19 mouse cellular contexts compared by ENCODE assay signal in the genomic region with DNA sequence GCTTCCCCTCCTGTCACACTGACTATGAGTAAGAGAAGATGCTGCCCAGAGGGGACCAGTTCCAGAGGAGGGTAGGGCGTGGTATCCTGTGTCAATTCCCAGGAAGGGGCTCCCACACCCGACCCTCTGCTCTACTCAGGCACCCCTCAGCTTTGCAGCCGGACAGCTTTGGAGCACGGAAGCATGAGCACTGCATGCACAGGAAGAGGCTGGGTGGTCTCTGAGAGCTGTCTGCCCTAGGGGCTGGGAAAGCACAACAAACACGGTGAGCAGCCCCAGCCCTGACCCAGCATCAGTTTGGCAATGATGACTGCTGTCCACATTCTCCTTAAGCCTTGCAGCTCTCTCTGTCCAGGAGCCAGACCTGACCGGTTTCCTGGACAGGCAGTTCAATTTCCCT. TPM values are rescaled to one million over a fixed set of nuclear protein-coding genes. Genes with fewer than 3 reads are reported as not detected.
A peak's percentile ranks its signal among the peaks of the same experiment; 100 is the strongest.
DNase-seq lines count a peak whose midpoint lies in the region; ATAC-seq lines count a peak whose summit lies in the region.
"Had no signal": no experiment of that assay in that cellular context is flagged by ENCODE, and none has a peak within 500 bp of the region (broad histone marks: within the 10 kb centered on the region; RNA-seq: fewer than 3 reads in every experiment).

No protein-coding gene starts in this region.

- H3K27me3 ChIP-seq in intestine, embryonic 14.5 days (replicated peaks; ENCODE audit: control insufficient read depth, insufficient read depth, low read length), result no peaks in the 10 kb centered on the region
- H3K27me3 ChIP-seq in intestine, embryonic 16.5 days (replicated peaks; ENCODE audit: control insufficient read depth, insufficient read depth, low read length), result no peaks in the 10 kb centered on the region
- H3K27me3 ChIP-seq in lung, embryonic 15.5 days, result peaks cover 3% of the 10 kb centered on the region; the same call in 1 of the 2 replicates
- H3K27me3 ChIP-seq in embryonic facial prominence, embryonic 14.5 days (replicated peaks; ENCODE audit: control insufficient read depth, insufficient read depth, low read length), result peaks cover 3% of the 10 kb centered on the region; the same call in 1 of the 2 replicates

- H3K9ac ChIP-seq in intestine, embryonic 14.5 days (ENCODE audit: low read length), result no peak overlapping the region
- no peak overlapping the region for H3K9ac ChIP-seq in intestine, embryonic 16.5 days (ENCODE audit: low read depth, low read length)
- H3K9ac ChIP-seq in lung, embryonic 15.5 days, result no peak overlapping the region
- no peak overlapping the region for H3K9ac ChIP-seq in embryonic facial prominence, embryonic 14.5 days (ENCODE audit: low read depth, low read length)
- H3K9ac ChIP-seq: forebrain, embryonic 12.5 days; hindbrain, embryonic 15.5 days; limb, embryonic 15.5 days; liver, embryonic 15.5 days had no signal

- 44% methylated on average over 6 of the region's 6 CpGs for WGBS in intestine, embryonic 14.5 days
- 43% methylated on average over 6 of the region's 6 CpGs for WGBS in intestine, embryonic 16.5 days
- WGBS in lung, embryonic 15.5 days, result 40% methylated on average over 6 of the region's 6 CpGs
- 41% methylated on average over 5 of the region's 6 CpGs for WGBS in embryonic facial prominence, embryonic 14.5 days

- 0 out of 2 replicates have a peak overlapping the region, but pooled peaks have one; percentile 9 for H3K27ac ChIP-seq in intestine, embryonic 14.5 days (ENCODE audit: low read depth)
- H3K27ac ChIP-seq in intestine, embryonic 16.5 days (ENCODE audit: low read length), result no peak overlapping the region
- H3K27ac ChIP-seq in lung, embryonic 15.5 days, result peak overlapping the region; percentile 52
- H3K27ac ChIP-seq in embryonic facial prominence, embryonic 14.5 days (replicated peaks; ENCODE audit: low read depth, low read length), result 0 out of 2 replicates have a peak overlapping the region, but pooled peaks have one; percentile 2
- H3K27ac ChIP-seq: forebrain, embryonic 12.5 days; gastrocnemius, adult 2 months; hindbrain, embryonic 15.5 days; layer of hippocampus, adult 2 months; limb, embryonic 15.5 days; liver, embryonic 15.5 days; stomach, postnatal 0 days had no signal

- no peak for ATAC-seq in intestine, embryonic 14.5 days (replicated peaks; ENCODE audit: low FRiP score, low TSS enrichment, low read depth)
- no peak for ATAC-seq in intestine, embryonic 16.5 days
- no peak for ATAC-seq in lung, embryonic 15.5 days (ENCODE audit: borderline replicate concordance, extremely low read depth, low FRiP score, low TSS enrichment)
- ATAC-seq in embryonic facial prominence, embryonic 14.5 days (ENCODE audit: low read depth), result no peak

- no peak overlapping the region for H3K4me3 ChIP-seq in intestine, embryonic 14.5 days (ENCODE audit: low read depth, low read length)
- H3K4me3 ChIP-seq in intestine, embryonic 16.5 days (ENCODE audit: low read length), result no peak overlapping the region
- H3K4me3 ChIP-seq in lung, embryonic 15.5 days, result no peak overlapping the region
- no peak overlapping the region for H3K4me3 ChIP-seq in embryonic facial prominence, embryonic 14.5 days (ENCODE audit: low read depth, low read length)
- H3K4me3 ChIP-seq: forebrain, embryonic 12.5 days; gastrocnemius, adult 2 months; hindbrain, embryonic 15.5 days; layer of hippocampus, adult 2 months; limb, embryonic 15.5 days; liver, embryonic 15.5 days had no signal

- peaks cover 32% of the 10 kb centered on the region for H3K4me1 ChIP-seq in intestine, embryonic 14.5 days (replicated peaks; ENCODE audit: control insufficient read depth, insufficient read depth, low read length)
- peaks cover 17% of the 10 kb centered on the region for H3K4me1 ChIP-seq in intestine, embryonic 16.5 days (ENCODE audit: control insufficient read depth, insufficient read depth, low read length)
- peaks cover 78% of the 10 kb centered on the region for H3K4me1 ChIP-seq in lung, embryonic 15.5 days
- H3K4me1 ChIP-seq in embryonic facial prominence, embryonic 14.5 days (ENCODE audit: control insufficient read depth, insufficient read depth, low read length), result peaks cover 31% of the 10 kb centered on the region

- peak; percentile 28 for DNase-seq in embryo, embryonic 10 days (ENCODE audit: low spot score)
- no peak for DNase-seq in embryo, embryonic 11 days
- no peak for DNase-seq in intestine, embryonic 14.5 days (ENCODE audit: low spot score)
- no peak for DNase-seq in lung, postnatal 36 days
- DNase-seq in embryonic facial prominence, embryonic 14.5 days (ENCODE audit: low spot score), result no peak
- DNase-seq in right cerebral cortex, postnatal 10 days (ENCODE audit: low spot score in 2 of 2), result no peak
- DNase-seq: cerebellum, adult 8-10 months; gastrocnemius, adult 2 months; kidney, adult 8-10 months; layer of hippocampus, postnatal 36 days had no signal

- H3K36me3 ChIP-seq in intestine, embryonic 14.5 days (ENCODE audit: control insufficient read depth, insufficient read depth, low read length), result no peaks in the 10 kb centered on the region
- no peaks in the 10 kb centered on the region for H3K36me3 ChIP-seq in intestine, embryonic 16.5 days (ENCODE audit: control insufficient read depth, insufficient read depth, low read length)
- H3K36me3 ChIP-seq in lung, embryonic 15.5 days, result no peaks in the 10 kb centered on the region; the same call in 1 of the 2 replicates
- no peaks in the 10 kb centered on the region for H3K36me3 ChIP-seq in embryonic facial prominence, embryonic 14.5 days (ENCODE audit: control insufficient read depth, insufficient read depth, low read length)
- H3K36me3 ChIP-seq: forebrain, embryonic 12.5 days; hindbrain, embryonic 15.5 days; limb, embryonic 15.5 days; liver, embryonic 15.5 days had no signal

- H3K4me2 ChIP-seq in intestine, embryonic 14.5 days (ENCODE audit: low read length), result no peak overlapping the region
- H3K4me2 ChIP-seq in intestine, embryonic 16.5 days (ENCODE audit: low read depth, low read length), result no peak overlapping the region
- H3K4me2 ChIP-seq in lung, embryonic 15.5 days, result no peak overlapping the region
- no peak overlapping the region for H3K4me2 ChIP-seq in embryonic facial prominence, embryonic 14.5 days (ENCODE audit: low read depth, low read length)
- H3K4me2 ChIP-seq: forebrain, embryonic 12.5 days; hindbrain, embryonic 15.5 days; limb, embryonic 15.5 days; liver, embryonic 15.5 days; midbrain, embryonic 11.5 days had no signal

- H3K9me3 ChIP-seq in intestine, embryonic 14.5 days (ENCODE audit: control insufficient read depth, low read length), result no peaks in the 10 kb centered on the region
- H3K9me3 ChIP-seq in intestine, embryonic 16.5 days (ENCODE audit: control insufficient read depth, low read length), result no peaks in the 10 kb centered on the region
- no peaks in the 10 kb centered on the region for H3K9me3 ChIP-seq in lung, embryonic 15.5 days
- no peaks in the 10 kb centered on the region for H3K9me3 ChIP-seq in embryonic facial prominence, embryonic 14.5 days (ENCODE audit: control insufficient read depth, low read length)
- H3K9me3 ChIP-seq: forebrain, embryonic 12.5 days; hindbrain, embryonic 15.5 days; limb, embryonic 15.5 days; liver, embryonic 15.5 days had no signal

RNA-seq across cellular contexts. Expression of gene Col13a1, which starts 47.2 kb away (rescaled TPM):
- 6.0 and 7.4 TPM in 2 replicates for polyA plus RNA-seq in intestine, embryonic 14.5 days (2014; fragmentation: Nextera tagmentation; extraction: Ambion mirVana)
- polyA plus RNA-seq in intestine, embryonic 16.5 days (2015; fragmentation: Nextera tagmentation; extraction: Ambion mirVana), result 4.5 and 5.7 TPM in 2 replicates
- polyA plus RNA-seq in lung, embryonic 15.5 days (2015; fragmentation: Nextera tagmentation; extraction: Ambion mirVana), result 32.3 and 32.6 TPM in 2 replicates
- polyA plus RNA-seq in embryonic facial prominence, embryonic 14.5 days (2014; fragmentation: Nextera tagmentation; extraction: Ambion mirVana), result 7.5 and 8.7 TPM in 2 replicates
